Mouse (Mus musculus): ENCODE measurements around the gene Gpn2.

Gene Gpn2

GRCm38 (mm10) chr4:133625621-133626071, 41.5 kb downstream of the Gpn2 start:
- DNase-seq (ENCODE audit: low spot score) = no peak

GRCm38 (mm10) chr4:133626221-133626620, 42.1 kb downstream of the Gpn2 start:
- no peak for DNase-seq (ENCODE audit: low spot score)

DNA sequence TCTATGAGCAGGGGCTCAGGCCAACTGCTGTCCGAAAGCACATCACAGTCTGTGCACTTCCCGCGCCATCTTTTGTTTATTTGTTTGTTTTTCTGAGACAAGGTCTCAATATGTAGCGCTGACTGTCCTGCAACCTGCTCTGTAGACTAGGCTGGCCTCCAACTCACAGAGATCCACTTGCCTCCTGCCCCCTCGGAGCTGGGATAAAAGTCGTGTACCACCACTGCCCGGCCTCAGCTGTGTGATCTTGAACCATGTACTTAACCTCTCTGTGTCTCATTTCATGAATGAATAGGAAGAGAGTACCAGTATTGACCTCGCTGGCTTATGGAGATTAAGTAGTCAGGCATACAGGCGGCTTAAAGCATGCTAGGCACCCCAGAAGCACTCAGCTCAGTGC, 42.5 kb downstream of the Gpn2 start:
- no peak for DNase-seq (ENCODE audit: low spot score)

GRCm38 (mm10) chr4:133627039-133627438, 42.9 kb downstream of the Gpn2 start:
- DNase-seq (ENCODE audit: low spot score) = no peak

DNA sequence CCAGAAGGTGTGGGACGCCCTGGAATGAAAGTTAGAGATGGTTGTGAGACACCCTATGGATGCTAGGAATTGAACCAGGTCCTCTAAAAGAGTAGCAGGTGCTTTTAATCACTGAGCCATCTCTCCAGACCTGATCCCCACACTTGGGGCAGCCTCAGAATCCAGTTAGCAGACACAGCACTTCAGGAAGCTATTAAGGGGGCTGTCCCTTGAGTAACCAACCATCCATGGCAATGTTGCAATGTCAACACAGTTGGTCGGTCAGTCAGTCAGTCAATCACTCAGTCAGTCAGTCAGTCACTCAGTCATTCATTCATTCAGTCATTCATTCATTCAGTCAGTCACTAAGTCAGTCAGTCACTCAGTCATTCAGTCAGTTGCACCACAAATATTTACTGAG, 44.4 kb downstream of the Gpn2 start:
- DNase-seq (ENCODE audit: low spot score) = no peak

DNA sequence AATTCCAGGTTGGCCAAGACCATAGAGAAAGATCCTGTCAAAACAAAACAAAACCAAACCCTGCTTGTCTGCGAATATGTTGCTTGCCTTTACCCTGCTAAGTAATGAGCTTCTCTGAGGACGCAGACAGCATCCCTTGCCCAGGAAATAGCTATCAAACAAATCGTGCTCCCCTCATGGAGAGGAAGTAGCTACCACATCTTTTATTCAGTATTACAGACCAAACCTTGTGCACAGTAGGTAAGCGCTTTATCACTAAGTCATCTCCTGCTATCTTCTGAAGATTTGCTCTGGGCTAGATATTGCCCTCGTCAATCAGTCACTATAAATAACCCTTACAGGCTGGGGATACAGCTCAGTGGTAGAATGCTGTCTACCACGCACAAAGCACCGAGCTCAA, 45.0 kb downstream of the Gpn2 start:
- no peak for DNase-seq (ENCODE audit: low spot score)

GRCm38 (mm10) chr4:133630326-133630920, 46.3 kb downstream of the Gpn2 start:
- no peak for DNase-seq (ENCODE audit: low spot score)

- DNase-seq (ENCODE audit: low spot score) = no peak
These were observed 47.1 kb downstream of the Gpn2 start for GRCm38 (mm10) chr4:133631071-133631768.

DNA sequence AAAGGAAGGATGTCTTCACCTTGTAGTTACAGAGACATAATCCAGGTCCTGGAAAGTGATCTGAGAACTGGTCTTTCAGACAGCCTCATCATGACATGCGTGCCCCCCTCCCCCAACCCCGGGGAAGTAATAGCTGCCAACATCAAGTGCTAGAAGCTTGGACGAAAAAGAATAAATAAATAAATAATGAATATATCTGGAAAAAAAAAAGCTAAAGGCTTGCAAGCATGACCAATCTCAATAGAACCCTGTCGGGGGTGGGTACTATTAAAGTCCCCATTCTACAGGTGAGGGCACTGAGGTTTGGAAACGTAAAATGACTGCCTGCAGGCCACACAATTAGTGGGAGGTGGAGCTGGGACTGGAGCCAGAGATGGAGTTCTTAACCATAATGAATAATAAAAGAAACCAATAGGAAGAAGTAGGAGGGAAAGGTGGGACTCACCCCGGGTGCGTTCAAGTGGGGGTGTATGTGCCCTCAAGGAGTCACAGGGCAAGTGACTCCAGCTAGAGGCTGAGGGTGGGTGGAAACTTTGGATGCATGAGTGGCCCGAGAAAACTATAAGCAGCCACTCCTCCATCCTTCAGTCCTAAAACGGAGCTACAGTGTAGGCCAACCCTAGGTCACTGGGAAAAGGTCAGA, 47.7 kb downstream of the Gpn2 start:
- DNase-seq (ENCODE audit: low spot score) = no peak

DNA sequence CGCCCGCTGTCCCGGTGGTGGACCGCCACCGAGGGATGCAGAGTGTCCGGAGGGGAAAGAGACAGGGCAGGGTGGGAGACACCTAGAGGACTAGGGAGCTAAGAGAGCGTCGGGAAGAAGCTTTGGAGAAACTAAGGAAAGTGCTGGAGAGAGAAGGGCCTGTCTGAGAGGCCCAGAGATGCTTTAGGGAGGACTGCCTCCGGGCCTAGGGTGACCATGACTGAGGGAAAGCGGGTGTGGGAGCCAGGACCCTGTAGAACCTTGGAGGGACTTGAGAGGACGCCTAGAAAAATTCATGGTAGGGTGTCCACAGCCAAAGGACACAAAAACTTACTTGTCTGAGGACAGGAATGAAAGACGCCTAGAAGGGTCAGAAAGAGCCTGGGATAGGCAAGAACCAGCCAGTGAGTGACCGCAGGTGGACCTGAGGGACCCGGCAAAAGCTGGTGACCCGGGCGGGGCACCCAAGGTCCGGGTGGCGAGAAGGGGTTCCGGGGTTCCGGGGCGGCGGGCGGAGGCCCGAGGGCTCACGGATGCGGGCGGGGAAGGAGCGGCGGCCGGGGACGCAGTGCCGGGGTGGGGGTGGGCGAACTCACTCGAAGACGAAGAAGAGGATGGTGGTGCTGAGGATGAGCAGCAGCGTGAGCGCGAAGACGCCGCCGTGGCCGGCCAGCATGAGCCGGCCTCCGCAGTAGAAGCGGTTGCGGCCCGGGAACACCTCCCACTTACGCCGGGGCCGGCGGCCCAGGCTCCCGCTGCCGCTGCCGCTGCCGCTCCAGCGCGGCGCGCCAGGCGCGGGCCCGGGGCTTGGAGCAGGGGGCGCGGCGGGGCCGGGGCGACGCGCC, 48.5 kb downstream of the Gpn2 start:
- DNase-seq (ENCODE audit: low spot score) = peak; percentile 31

- DNase-seq (ENCODE audit: low spot score) = peak; percentile 93
These were observed 49.3 kb downstream of the Gpn2 start for GRCm38 (mm10) chr4:133633332-133634042.

- no peak for DNase-seq (ENCODE audit: low spot score)
These were observed 49.9 kb downstream of the Gpn2 start for GRCm38 (mm10) chr4:133634043-133634410.

All from urinary bladder, postnatal 25 days (tissue).